Mouse (Mus musculus) forebrain, embryonic 10.5 days (tissue): Measurements from ENCODE around the gene Junb. TPM values are rescaled to one million over a fixed set of nuclear protein-coding genes. Genes with fewer than 3 reads are reported as not detected.

Experiments used
- DNase-seq: peaks from one replicate; pipeline ENCODE4 v3.0.0-alpha.2; 2017; ENCODE audit warnings: low spot score; ENCODE audit errors: extremely low spot score
- H3K27ac ChIP-seq: fragments of 300-500 bp; sonication (generic); 2 replicates; pipeline ENCODE4 v1.5.1; 2016; ENCODE audit warnings: mild to moderate bottlenecking
- H3K27me3 ChIP-seq: fragments of 300-500 bp; sonication (generic); 2 replicates; pipeline ENCODE4 v1.6.1; 2016; ENCODE audit warnings: mild to moderate bottlenecking; ENCODE audit not compliant: poor library complexity, severe bottlenecking
- H3K36me3 ChIP-seq: fragments of 300-500 bp; sonication (generic); replicated peaks from 2 replicates; pipeline ENCODE4 v1.6.1; 2016; ENCODE audit warnings: mild to moderate bottlenecking, moderate library complexity
- H3K4me1 ChIP-seq: fragments of 300-500 bp; sonication (generic); 2 replicates; pipeline ENCODE4 v1.6.1; 2016
- H3K4me3 ChIP-seq: fragments of 300-500 bp; sonication (generic); 2 replicates; pipeline ENCODE4 v1.5.1; 2016; ENCODE audit warnings: mild to moderate bottlenecking, moderate library complexity
- H3K9me3 ChIP-seq: fragments of 300-500 bp; sonication (generic); 2 replicates; pipeline ENCODE4 v1.6.1; 2016; ENCODE audit warnings: mild to moderate bottlenecking, moderate library complexity
- WGBS: fragments of 180-500 bp; shearing (Covaris S2); methylation state at CpG from one replicate; pipeline ENCODE4 v1.1.7; 2016; 5-methylcytosine and 5-hydroxymethylcytosine counted together
- polyA plus RNA-seq: library from polyadenylated mRNA; unstranded; fragments of >200 nt; fragmentation: Nextera tagmentation; extraction: Ambion mirVana; gene quantifications from 2 replicates; pipeline ENCODE4 v1.2.1, GENCODE M21; 2016

The Junb gene
- polyA plus RNA-seq, 1 experiment from 2014 or later, result 3.8 TPM

DNA sequence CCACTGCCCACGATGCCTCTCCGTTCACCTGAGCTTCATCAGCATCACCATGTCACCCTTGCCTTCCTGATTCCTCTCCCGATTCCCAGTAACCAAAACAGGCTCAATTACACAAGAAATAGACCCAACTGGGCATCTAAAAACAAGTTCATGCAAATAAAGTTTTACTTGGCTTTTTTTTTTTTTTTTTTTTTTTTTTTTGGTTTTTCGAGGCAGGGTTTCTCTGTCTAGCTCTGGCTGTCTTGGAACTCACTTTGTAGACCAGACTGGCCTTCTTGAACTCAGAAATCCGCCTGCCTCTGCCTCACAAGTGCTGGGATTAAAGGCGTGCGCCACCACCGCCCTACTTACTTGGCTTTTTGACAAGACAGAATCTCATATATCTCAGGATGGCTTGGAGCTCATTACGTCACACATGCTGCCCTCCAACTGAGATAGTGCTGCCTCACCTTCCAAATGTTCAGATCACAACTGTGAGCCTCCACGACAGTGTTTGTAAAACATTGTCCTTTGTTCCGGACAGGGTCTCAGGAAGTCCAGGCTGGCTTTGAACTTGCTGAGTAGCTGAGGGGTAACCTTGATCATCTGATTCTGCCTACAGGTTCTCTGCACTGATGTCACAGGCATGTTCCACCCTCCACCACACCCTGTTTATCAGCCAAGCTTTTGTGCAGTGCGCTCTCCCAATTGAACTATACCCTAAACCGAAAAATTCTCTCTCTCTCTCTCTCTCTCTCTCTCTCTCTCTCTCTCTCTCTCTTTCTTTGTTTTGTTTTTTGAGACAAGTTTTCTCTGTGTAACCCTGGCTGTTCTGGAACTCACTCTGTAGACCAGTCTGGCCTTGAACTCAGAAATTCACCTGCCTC, 40.7 kb downstream of the Junb start:
- Histone ChIP-seq H3K27ac (0 out of 2 replicates have a peak overlapping the region, but pooled peaks have one; percentile 82), H3K36me3 (no peaks in the 10 kb centered on the region), H3K27me3 (peaks cover 63% of the 10 kb centered on the region), H3K4me1 (peaks cover 38% of the 10 kb centered on the region), H3K9me3 (no peaks in the 10 kb centered on the region), H3K4me3 (peak overlapping the region; percentile 70)
- no peak for DNase-seq
- WGBS, result 68% methylated on average over 13 of the region's 13 CpGs

DNA sequence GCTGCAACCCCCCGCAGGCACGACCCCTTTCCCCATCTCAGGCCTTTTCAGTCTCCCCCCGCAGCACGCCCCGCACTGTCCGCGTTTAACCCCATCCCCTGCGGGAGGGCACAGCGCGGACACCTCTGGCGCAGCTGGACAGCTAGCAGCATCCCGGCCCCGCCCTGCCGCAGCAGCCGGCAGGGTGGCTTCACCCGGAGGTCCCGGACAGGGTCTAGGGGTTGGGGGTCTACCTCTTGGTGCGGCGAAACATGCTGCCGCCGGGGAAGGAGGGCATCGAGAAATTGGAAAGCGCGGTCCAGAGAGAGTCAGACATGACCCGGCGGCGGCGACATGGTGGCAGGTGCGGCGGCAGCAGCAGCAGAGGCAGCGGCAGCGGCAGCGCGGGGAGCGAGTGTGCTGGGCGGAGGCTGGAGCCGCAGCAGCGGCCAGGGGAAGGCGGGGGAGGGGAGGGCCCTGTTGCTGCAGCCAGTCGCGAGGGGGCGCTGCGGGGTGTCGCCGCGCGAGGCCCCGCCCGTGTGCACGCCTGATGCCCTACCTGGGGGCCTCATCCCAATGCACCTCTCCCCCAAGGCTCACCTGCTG, 41.5 kb downstream of the Junb start, which contains the start of gene Mast1:
TSS of gene Mast1 (minus strand) at position 398 of the 585 bp plus-strand sequence.
- peaks cover 70% of the 10 kb centered on the region for H3K27me3 ChIP-seq
- H3K9me3 ChIP-seq, result no peaks in the 10 kb centered on the region
- WGBS, result under 1% methylated on average over 49 of the region's 50 CpGs
- H3K27ac ChIP-seq, result peak within 1 kb of the TSS; percentile 82
- no peaks in the 10 kb centered on the region for H3K36me3 ChIP-seq
- DNase-seq, result peak; percentile 77
- peaks cover 38% of the 10 kb centered on the region for H3K4me1 ChIP-seq
- H3K4me3 ChIP-seq, result peak within 1 kb of the TSS; percentile 70

DNA sequence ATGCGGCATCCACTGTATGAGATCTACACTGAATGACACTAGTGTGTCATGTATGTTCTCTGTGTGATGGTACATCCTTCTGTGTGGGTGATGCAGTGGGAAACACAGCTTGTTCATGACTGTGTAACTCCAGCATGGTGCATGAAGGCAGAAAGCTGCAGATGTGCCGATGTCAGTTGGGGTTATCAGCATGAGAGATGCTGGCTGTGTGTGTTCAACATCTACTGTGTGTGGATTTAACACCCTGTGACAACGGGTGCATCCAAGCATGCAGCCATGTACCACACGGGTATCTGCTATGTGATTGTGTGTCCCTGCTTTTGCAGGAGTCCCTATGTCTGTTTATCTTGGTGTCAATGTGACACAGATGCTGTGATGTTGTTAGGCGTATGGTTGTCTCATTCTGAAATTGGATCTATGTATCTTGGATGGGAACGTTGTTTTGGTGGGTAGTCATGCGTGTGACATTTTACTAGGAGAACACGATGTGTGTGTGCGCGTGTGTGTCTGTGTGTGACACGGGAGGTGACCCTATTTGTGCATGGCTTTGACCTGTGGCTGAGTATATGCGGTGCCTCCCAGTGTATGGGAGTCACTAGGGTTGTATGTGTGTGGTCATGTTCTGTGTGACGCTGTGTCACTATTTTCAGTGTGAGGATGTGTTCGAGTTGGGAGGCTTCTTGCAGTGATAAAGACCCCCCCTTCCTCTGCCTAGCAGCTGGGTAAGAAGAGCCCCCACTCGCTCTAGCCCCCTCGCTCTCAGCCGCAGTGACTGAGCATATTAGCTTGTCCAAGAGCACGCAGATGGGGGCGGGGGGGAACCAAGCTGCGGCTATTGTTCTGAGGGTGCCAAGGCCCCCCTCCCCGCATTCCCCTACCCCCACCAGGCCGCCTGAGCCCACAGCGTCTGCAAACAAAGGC, 42.2 kb downstream of the Junb start:
- Histone ChIP-seq H3K4me1 (peaks cover 38% of the 10 kb centered on the region), H3K4me3 (peak overlapping the region; percentile 70), H3K27me3 (peaks cover 78% of the 10 kb centered on the region), H3K27ac (peak overlapping the region; percentile 82), H3K36me3 (no peaks in the 10 kb centered on the region), H3K9me3 (no peaks in the 10 kb centered on the region)
- DNase-seq, result no peak
- 21% methylated on average over 23 of the region's 23 CpGs for WGBS

DNA sequence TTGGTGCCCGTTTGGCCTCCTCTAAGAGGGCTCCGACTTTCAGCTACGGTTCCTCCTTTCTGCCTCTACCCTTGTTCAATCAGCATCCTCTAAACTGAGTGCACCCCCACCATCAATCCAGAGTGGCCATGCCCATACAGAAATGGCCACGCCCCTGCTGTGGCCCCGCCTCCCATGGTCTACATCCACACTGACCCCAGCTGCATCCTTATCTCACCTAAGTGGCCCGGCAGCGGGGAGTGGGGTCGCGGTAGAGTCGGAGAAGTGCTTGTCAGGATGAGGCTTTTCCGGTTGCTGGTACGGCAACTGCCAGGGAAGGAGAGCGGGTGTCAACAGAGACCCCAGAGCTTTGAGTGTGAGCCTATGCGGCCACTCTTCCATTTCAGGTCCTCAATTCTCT, 43.0 kb downstream of the Junb start:
- Histone ChIP-seq H3K9me3 (no peaks in the 10 kb centered on the region), H3K36me3 (no peaks in the 10 kb centered on the region), H3K4me3 (peak overlapping the region; percentile 36), H3K4me1 (peaks cover 38% of the 10 kb centered on the region), H3K27me3 (peaks cover 78% of the 10 kb centered on the region), H3K27ac (peak overlapping the region; percentile 22; the same call in 1 of the 2 replicates)
- DNase-seq, result peak; percentile 42
- WGBS, result 6% methylated on average over 14 of the region's 14 CpGs

DNA sequence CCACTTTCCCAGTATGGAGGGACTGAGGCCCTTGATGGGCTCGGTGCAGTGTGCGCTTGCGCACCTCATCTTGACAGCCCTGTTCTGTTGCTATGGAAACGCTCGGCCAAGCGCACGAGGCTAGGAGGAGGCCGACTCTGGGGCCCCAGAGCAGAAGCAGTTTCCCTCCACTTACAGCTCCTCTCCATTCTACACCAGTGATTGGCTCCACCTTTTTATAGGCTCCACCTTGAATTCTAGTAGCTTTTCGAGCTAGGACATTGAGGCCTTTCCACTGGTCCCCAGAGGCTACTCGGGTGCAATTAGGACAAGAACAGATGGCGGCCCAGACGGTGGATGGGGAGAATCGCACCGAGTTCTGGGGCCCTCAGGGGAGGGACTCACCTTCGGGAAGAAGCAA, 43.7 kb downstream of the Junb start:
- 1% methylated on average over 15 of the region's 15 CpGs for WGBS
- H3K36me3 ChIP-seq, result no peaks in the 10 kb centered on the region
- H3K9me3 ChIP-seq, result no peaks in the 10 kb centered on the region
- peaks cover 83% of the 10 kb centered on the region for H3K27me3 ChIP-seq
- H3K4me3 ChIP-seq, result peak overlapping the region; percentile 36
- H3K4me1 ChIP-seq, result peaks cover 38% of the 10 kb centered on the region
- DNase-seq, result peak; percentile 82
- H3K27ac ChIP-seq, result peak overlapping the region; percentile 22; the same call in 1 of the 2 replicates

DNA sequence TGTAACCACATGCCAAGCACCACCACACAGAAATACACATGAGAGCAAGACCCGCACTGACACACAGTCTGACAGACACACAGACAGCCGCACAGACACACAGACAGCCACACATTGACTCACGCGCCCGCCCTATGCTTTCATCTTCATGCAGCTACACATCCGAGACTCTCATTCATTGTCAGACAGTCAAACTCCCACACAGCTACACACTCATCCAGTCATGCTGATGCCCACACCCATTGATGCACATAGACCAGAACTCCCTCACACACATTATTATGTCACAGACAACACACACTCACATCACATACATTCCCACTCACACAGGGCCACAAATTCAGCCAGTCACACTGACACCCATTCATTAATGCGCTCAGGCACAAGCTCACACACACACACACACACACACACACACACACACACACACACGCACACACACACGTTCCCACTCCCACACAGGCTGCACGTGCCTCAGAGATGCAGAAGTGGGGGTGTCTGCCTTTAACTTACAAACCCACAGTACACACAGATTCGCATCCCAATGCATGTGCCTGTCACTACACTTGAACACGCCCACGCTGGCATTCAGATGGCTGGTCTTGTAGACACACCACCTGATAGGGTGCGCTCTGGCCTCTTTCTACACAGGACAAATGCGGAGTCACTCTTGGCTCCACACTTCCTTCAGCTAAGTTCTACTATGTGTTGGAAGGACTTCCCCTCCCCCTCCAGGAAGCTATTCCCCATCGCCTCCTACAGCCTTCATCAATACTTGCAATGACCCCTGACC, 44.6 kb downstream of the Junb start:
- peaks cover 92% of the 10 kb centered on the region for H3K27me3 ChIP-seq
- H3K36me3 ChIP-seq, result no peaks in the 10 kb centered on the region
- H3K9me3 ChIP-seq, result no peaks in the 10 kb centered on the region
- H3K4me3 ChIP-seq, result no peak overlapping the region; the same call in 1 of the 2 replicates
- DNase-seq, result no peak
- WGBS, result 87% methylated on average over 16 of the region's 16 CpGs
- H3K4me1 ChIP-seq, result peaks cover 44% of the 10 kb centered on the region
- H3K27ac ChIP-seq, result no peak overlapping the region

DNA sequence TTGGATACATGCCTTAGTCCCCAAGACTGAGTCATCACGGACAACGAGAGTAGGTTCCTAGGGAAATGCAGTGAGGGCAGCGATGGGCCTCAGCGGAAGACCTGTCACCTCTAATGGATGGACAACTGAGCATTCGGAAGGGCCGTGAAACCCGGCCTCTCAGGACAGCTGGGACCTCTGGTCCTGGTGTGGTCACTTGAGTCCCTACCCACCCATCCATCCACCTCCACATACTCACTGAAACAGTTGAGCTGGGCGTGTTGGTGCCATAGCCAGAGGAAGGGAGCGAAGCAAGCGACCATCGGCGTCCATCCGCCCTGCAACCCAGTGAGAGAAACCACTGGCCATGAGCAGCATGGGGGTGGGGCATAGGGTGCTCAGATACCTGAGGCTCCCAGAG, 47.9 kb downstream of the Junb start:
- Histone ChIP-seq H3K9me3 (no peaks in the 10 kb centered on the region), H3K4me1 (peaks cover 33% of the 10 kb centered on the region), H3K27ac (no peak overlapping the region), H3K4me3 (no peak overlapping the region), H3K36me3 (no peaks in the 10 kb centered on the region), H3K27me3 (peaks cover 79% of the 10 kb centered on the region)
- 90% methylated on average over 13 of the region's 13 CpGs for WGBS
- DNase-seq, result no peak

DNA sequence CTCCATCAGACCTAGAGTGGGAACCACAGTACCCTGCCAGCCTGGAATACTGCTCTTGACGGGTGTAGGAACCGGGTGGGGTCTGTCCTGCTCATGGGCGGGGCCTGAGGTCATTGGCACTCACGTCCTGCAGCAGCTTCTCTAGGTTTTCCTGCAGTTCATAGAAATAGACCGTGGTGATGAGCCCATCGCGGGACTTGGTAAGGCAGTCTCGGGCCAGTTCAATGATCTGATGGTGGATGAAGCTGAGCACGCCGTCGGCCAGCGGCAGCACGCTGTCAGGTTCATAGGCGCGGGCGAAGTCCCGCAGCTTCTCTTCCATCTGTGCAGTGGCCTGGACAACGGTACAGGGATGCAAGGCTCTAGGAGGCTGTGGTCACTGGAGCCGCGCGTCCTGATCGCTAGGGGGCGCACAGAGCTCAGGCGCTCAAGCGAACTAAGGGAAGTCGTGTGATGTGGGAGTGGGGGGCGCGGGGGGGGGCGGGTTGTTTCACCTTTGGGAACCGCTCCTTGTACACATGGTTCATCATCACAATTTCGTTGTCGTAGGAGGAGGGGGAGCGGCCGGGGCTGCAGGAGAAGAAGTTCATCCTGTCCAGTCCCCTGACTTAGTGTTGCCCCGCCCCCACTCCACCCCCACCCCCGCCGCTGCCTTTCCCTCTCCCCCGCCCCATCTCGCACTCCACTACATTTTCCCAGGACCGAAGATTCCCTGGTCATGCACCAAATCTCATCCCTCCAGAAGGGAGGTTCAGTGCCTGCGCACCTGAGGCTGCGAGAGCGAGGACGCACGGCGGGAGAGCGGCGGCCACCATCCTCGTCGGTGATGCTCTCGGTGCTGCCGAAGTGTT, 49.8 kb downstream of the Junb start:
- Histone ChIP-seq H3K9me3 (no peaks in the 10 kb centered on the region), H3K27me3 (peaks cover 70% of the 10 kb centered on the region), H3K4me3 (peak overlapping the region; percentile 59), H3K4me1 (peaks cover 15% of the 10 kb centered on the region), H3K36me3 (no peaks in the 10 kb centered on the region), H3K27ac (peak overlapping the region; percentile 62)
- peak; percentile 80 for DNase-seq
- 3% methylated on average over 52 of the region's 52 CpGs for WGBS

DNA sequence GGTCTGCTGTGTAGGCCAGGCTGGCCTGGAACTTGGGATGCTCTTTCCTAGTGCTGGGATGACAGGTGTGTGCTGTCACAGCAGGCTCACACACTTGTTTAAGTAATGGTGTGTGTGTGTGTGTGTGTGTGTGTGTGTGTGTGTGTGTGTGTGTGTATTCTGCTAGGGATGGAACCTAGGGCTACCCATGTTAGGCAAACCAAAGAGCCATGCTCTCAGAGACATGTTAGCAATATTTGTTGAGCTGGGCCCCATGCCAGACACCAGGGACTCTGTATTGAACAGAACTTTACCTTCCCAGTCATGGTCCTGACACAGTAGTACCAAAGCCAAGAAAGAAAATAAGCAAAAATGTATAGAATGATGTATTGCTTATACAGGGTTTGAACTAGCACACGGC, 51.0 kb downstream of the Junb start:
- Histone ChIP-seq H3K36me3 (no peaks in the 10 kb centered on the region), H3K27me3 (peaks cover 69% of the 10 kb centered on the region)

DNA sequence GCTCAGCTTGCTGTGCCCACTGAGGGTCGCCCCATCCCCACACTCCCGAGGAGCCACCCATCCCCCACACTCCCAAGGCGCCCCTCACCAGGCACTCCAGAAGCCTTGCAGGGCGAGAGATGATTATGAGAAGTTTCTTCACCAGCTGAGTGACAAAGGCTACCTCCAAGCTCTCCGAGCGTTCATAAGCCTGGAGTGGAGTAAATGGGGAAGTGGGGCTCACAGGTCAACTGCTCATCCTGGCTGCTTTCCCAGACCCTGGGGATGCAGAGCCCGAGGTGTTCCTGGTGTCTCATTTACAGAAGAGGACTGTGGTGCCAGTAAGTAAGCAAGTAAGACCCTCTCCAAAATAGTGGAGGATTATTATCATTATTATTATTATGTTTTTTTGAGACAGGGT, 53.0 kb downstream of the Junb start:
- H3K36me3 ChIP-seq, result no peaks in the 10 kb centered on the region; the same call in 1 of the 2 replicates

More for the DNA sequence above, 51.0 kb downstream of the Junb start:
- DNase-seq, result no peak
- Histone ChIP-seq H3K4me1 (peaks cover 15% of the 10 kb centered on the region), H3K27ac (no peak overlapping the region), H3K9me3 (no peaks in the 10 kb centered on the region), H3K4me3 (no peak overlapping the region)
- WGBS, result 98% methylated on average over 1 of the region's 1 CpGs

More for the DNA sequence above, 53.0 kb downstream of the Junb start:
- H3K27me3 ChIP-seq, result peaks cover 50% of the 10 kb centered on the region
- no peak overlapping the region for H3K27ac ChIP-seq
- H3K4me1 ChIP-seq, result peaks cover 15% of the 10 kb centered on the region
- 82% methylated on average over 7 of the region's 7 CpGs for WGBS
- no peak overlapping the region for H3K4me3 ChIP-seq
- H3K9me3 ChIP-seq, result no peaks in the 10 kb centered on the region
- DNase-seq, result no peak
